ENCODE assay signal across 8 mouse cellular contexts in genomic region chr4:153189485-153189884, GRCm38 (mm10).
DNase-seq lines count a peak whose midpoint lies in the region; ATAC-seq lines count a peak whose summit lies in the region.

No protein-coding gene starts in this region.

- peaks cover 40% of the 10 kb centered on the region for H3K4me1 ChIP-seq in forebrain, embryonic 10.5 days
- peaks cover 22% of the 10 kb centered on the region for H3K4me1 ChIP-seq in forebrain, embryonic 13.5 days

- no peak overlapping the region for H3K4me3 ChIP-seq in forebrain, embryonic 10.5 days
- no peak overlapping the region for H3K4me3 ChIP-seq in forebrain, embryonic 13.5 days

- H3K27me3 ChIP-seq in forebrain, embryonic 10.5 days (ENCODE audit: poor library complexity, severe bottlenecking) = peaks cover 66% of the 10 kb centered on the region
- peaks cover 44% of the 10 kb centered on the region for H3K27me3 ChIP-seq in forebrain, embryonic 13.5 days

- ATAC-seq in forebrain, embryonic 13.5 days = no peak
- ATAC-seq in megakaryocyte-erythroid progenitor cell, adult 5-6 weeks (replicated peaks; ENCODE audit: low FRiP score, low TSS enrichment, poor library complexity, severe bottlenecking) = no peak

- H3K36me3 ChIP-seq in forebrain, embryonic 10.5 days (replicated peaks) = no peaks in the 10 kb centered on the region
- H3K36me3 ChIP-seq in forebrain, embryonic 13.5 days (ENCODE audit: poor library complexity, severe bottlenecking) = no peaks in the 10 kb centered on the region

- no peaks in the 10 kb centered on the region for H3K9me3 ChIP-seq in forebrain, embryonic 10.5 days
- no peaks in the 10 kb centered on the region for H3K9me3 ChIP-seq in forebrain, embryonic 13.5 days (replicated peaks)

- 9% methylated on average over 8 of the region's 8 CpGs for WGBS in forebrain, embryonic 10.5 days
- 7% methylated on average over 8 of the region's 8 CpGs for WGBS in forebrain, embryonic 13.5 days

- DNase-seq in forebrain, embryonic 10.5 days (ENCODE audit: extremely low spot score, low spot score) = peak; percentile 56
- peak; percentile 50 for DNase-seq in ovary, postnatal 10 days (ENCODE audit: low spot score)
- DNase-seq in ovary, adult 18-20 months (ENCODE audit: low spot score) = no peak
- DNase-seq in kidney, adult 9 months = peak; percentile 51
- peak; percentile 73 for DNase-seq in ovary, postnatal 14 days (ENCODE audit: low spot score)
- DNase-seq in MN1 (ENCODE audit: low spot score) = no peak

- no peak overlapping the region for H3K27ac ChIP-seq in forebrain, embryonic 10.5 days
- H3K27ac ChIP-seq in forebrain, embryonic 13.5 days = no peak overlapping the region

- no peak overlapping the region for H3K9ac ChIP-seq in forebrain, embryonic 13.5 days

- no peak overlapping the region for H3K4me2 ChIP-seq in forebrain, embryonic 13.5 days

Comparison
In these comparisons a context has a peak if more than half of its experiments do, and no peak if none do; other contexts are left out.
1. DNase-seq: peak in forebrain, embryonic 10.5 days (single experiment), ovary, postnatal 10 days (single experiment), kidney, adult 9 months (single experiment) and ovary, postnatal 14 days (single experiment); none in ovary, adult 18-20 months (single experiment) and MN1 (single experiment).